Mouse (Mus musculus) thymus, adult 18-20 months (tissue): ENCODE measurements around the gene Engase.

Experiments
- DNase-seq, 2 experiments: peaks; one replicate each; pipeline ENCODE4 v3.0.0; 2022; ENCODE audit warnings: mixed read lengths in 2 of 2

The Engase gene

DNA sequence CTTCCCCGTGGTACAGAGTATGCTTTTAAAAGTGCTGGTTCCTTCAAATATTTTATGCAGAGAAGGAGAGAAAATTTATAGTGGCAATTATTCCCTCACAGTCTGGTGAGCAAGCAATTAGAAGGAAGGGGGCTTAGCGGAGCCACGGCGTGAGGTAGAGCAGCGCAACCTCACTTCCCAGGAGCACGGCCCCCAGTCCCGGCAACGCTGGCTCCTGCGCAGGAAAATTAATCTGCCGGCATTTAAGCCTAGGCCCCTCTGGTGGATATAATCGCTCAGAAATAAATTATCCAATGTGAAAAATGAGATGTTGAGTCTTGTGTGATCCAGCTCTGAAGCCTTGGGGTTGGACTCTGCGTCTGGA is 12.3 kb downstream of the Engase start:
- no peak for DNase-seq

DNA sequence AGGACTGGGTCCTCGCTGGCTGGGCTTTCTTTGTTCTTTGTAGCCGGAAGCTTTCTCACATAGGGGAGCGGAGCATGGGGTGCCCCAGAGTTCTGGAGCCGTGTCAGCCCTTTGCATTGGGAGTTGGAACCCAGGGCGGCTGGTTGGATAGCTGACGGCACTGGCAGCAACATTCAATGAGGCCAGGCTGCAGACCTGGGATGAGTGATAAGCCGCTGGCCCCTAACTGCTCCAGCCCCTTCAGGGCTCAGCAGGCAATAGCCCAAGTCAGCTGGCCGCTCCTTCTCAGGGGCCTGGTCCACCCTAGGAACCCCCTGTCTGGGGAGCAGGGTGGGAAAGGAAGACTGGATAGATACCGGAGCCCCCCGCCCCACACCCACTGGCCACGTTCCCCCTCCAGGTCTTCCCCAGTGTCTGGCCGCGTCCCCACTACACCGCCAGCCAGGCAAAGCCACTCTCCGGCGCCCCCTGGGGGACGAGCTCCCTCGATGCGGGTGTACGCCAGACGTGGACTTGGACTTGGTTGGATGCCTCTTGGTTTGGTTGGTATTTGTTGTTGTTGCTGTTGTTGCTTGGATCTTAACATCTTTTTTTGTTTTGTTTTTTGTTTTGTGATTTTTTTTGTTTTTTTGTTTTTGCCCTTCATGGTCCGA is 14.1 kb downstream of the Engase start:
- peak; percentile 66 for DNase-seq

- DNase-seq, result no peak
Measured at GRCm38 (mm10) chr11:118491230-118491629, 14.6 kb downstream of the Engase start.

GRCm38 (mm10) chr11:118493458-118493857 is 16.8 kb downstream of the Engase start:
- DNase-seq, result no peak

DNA sequence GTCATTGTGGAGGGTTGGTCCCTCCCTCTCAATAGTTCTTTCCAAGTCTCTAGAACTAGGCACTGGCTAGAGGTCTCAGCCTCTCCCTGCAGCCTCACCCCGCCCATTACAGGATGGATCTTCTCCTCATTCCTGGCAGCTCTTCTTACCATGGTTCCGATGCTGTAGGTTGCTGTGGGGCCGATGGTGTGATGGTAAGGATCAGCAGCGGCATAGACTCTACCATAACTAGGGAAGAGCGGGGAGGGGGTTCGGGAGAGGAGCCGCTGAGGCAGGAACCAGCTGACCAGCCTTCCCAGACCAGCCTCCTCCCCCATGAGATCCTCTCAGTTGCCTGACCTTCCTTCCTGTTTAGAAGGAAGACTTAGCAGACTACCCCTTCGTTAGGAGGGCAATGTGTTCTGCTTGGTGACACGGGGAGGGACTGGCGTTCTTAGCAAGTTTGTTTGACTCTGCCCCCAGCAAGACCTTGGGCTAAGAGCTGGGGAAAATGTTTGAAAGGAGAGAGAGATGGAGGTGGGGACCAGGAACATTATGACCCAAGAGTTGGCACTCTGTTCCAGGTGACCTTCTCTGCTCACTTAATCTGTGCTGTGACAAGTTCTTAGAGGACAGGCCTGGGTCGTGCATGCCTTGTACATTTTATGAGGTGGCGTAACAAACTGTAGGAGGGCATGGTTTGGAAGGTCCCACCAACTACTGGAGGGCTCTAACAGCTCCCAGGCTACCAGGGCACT is 17.5 kb downstream of the Engase start:
- DNase-seq, result no peak

DNA sequence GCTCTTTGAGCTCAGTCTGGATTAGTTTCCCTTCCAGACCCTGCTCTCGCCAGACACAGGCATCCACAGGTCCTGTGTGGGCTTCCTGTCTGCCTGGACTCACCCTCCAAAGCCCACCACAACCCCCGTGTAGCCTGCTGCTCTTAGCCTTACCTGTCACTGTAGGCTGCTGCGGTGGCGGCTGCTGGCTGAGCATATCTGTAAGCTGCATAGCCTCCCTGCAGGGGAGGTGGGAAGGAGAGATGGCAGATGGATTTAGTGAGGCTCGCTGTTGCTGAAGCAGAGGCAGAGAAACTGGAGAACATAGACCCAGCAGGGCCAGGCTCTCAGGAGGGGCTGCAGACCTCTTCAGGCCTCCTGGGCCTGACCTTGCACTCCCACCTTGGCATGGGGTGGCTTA is 18.4 kb downstream of the Engase start:
- DNase-seq, result no peak

DNA sequence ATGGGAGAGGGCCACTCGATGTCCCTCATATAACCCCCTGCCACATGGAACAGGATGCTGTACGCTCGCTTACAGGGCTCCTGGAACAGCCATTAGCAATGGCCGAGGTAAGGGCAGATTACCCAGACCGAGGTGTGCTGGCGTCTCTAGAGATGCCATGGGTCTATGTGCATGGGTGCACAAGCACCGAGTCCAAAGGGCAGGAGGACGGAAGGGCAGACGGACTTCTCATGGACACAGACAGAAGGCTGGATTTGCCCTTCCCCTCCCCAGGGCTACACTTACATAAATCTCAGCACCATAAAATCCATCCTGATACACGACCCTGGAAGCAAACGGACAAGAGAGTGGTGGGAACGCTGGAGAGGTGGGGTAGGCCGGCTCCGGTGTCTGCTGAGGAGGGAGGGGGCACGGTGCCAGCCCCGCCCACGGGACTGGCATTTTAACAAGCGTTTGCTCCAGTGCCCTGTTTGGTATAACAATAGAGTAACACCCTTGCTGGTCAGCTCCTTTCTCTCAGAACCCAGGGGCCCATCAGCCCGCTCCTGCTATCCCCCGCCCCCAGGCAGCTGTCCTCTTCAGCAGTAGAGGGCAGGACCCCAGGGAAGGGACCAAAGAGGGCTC is 19.5 kb downstream of the Engase start:
- DNase-seq, result no peak

GRCm38 (mm10) chr11:118502990-118503389 is 26.4 kb downstream of the Engase start:
- no peak for DNase-seq

- no peak for DNase-seq
Measured at GRCm38 (mm10) chr11:118503418-118504179, 27.0 kb downstream of the Engase start.

DNA sequence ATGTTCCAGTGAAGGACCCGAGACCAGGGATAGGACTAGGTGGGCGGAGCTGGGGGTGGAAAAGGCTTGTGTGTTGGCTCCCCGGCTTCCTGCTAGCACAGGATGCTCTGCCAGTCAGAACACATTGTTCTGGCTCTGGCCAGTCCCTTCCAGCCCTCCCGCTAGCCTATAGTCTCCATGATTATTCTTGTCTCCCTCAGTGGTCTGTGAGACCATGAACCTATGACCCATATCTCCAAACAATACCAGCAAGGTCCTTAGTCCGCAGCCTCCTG is 27.5 kb downstream of the Engase start:
- DNase-seq, result no peak

- no peak for DNase-seq
Measured at GRCm38 (mm10) chr11:118507095-118507494, 30.5 kb downstream of the Engase start.

DNA sequence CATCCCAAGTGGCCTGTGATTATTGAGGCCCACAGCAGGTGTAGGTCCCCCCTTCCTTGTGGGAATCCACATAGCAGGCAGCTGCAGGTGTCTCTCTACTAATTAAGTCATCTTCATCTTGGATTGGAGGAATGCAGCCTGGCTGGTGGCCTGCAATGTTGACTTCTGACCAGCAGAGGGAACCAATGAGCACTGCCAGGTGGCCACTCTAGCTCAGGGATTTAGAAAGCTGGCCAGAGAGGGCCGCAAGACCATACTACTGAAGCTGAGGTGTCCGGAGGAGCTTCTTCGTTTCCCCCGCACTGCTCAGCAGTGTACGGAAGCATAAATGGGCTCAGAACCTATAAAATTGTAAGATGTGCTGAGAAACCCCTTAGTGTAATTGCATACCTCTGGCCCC is 31.3 kb downstream of the Engase start:
- DNase-seq, result peak; percentile 26 to 38

GRCm38 (mm10) chr11:118508341-118508740 is 31.7 kb downstream of the Engase start:
- no peak for DNase-seq

GRCm38 (mm10) chr11:118511851-118512250 is 35.2 kb downstream of the Engase start:
- no peak for DNase-seq

DNA sequence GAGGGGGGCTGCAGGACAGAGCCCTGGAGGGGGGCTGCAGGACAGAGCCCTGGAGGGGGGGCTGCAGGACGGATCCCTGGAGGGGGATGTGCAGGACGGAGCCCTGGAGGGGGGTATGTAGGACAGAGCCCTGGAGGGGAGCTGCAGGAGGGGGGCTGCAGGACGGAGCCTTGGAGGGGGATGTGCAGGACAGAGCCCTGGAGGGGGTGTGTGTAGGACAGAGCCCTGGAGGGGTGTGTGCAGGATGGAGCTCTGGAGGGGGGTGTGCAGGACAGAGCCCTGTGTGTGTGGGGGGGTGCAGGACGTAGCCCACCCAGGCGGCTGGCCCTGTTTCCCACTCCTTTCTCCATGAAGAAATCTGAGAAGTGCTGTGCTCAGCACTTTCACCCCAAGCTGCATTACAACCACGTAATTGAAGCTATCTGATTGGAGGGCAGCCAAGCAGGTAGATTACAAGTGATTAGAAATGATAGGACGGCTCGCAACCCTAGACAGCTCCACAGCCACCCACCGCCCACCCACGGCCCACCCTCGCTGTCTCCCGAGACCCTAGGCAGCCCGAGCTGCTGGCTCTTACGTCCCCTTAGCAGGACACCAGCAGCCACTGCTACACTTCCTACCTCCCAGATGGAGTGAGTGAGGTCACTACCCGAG is 35.8 kb downstream of the Engase start:
- DNase-seq, result no peak

GRCm38 (mm10) chr11:118517924-118518323 is 41.3 kb downstream of the Engase start:
- no peak for DNase-seq

DNA sequence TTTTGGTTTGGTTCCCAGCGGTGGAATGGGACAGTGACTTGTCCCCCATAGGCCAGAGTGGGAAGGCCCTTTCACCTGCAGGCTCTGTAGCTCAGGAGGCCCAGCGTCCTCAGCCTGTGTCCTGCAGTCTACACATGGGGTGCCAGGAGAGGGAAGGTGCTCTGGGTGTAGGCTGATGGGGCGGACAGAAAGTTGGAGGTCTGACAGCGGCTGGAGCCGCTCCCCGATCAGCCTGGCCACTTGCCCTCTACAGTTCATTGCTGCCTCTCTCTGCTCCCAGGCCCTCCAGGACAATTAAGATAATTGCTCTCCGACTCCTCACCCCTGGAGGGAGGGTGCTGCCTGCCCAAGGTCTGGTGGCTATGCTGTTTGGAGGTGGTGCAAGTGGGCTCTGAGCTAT is 42.1 kb downstream of the Engase start:
- no peak for DNase-seq

DNA sequence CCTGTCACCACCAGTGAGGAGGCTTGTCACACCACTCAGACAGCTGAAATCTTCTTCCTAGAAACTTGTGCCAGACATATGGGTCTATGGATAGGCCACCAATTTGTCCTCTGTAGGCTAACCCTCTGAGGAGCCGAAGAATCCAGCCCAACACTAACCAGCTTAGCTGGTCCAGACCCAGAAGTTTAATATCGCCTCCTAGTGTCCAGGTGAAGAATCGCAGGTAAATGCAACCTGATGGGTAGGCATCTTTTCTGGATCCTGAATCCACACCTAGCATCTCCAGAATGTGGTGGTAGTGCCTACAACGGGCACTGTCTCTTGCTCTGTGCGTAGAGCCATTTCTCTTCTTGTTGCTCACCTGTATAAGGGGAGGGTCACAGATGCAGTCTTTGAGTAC is 43.6 kb downstream of the Engase start:
- DNase-seq, result no peak

GRCm38 (mm10) chr11:118520932-118521331 is 44.3 kb downstream of the Engase start:
- no peak for DNase-seq

GRCm38 (mm10) chr11:118523496-118524145 is 47.0 kb downstream of the Engase start:
- DNase-seq, result no peak

DNA sequence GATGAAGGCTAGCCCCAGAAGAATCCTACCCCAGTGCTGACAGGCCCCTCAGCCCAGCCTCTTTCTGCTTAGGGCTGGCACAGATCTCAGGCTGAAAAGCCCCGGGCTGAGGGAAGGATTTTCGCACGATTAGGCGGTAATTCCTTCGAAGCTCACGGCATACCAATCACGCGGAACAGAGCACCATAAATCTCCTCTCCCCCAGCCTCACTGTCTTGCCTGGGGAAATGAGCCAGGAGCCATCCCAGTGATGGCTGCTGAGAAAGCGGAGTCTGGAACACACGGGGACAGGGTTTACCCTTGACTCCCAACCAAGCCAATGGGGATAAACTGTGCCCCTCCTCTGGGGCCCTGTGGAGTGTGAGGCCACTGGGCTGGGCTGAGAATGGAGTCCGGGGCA is 48.4 kb downstream of the Engase start:
- no peak for DNase-seq

DNA sequence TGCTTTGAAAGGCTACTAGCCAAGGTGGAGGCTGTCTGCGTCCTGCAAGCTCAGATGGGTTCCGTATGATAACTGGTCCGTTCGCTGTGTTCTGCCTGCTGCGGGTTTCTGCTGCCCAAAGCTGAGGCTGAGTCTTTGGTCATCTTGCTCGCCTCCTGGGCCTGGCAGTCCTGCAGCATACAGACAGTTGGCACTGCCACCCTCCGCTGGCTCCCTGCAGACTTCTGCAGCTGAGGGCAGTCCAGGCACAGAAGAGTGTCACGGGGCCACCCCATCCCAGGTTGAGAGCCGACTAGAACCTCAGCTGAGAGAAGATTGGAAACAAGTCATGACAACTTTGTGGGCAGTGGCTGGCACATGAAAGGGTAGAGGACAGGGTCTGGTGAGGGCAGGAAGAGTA is 52.1 kb downstream of the Engase start:
- no peak for DNase-seq

- no peak for DNase-seq
Measured at GRCm38 (mm10) chr11:118530313-118530712, 53.7 kb downstream of the Engase start.
